Mouse (Mus musculus): ENCODE measurements around the gene 1700029H14Rik. TPM values are rescaled to one million over a fixed set of nuclear protein-coding genes. Genes with fewer than 3 reads are reported as not detected.

Gene 1700029H14Rik
- polyA plus RNA-seq, 1 experiment from 2014 or later, result not detected

Other genes starting within 250 kb of the 1700029H14Rik start
- gene Tfdp1, start 223.7 kb downstream of the 1700029H14Rik start, polyA plus RNA-seq (2015; fragmentation: Nextera tagmentation; extraction: Ambion mirVana), result 88.3 and 90.2 TPM in 2 replicates
- not detected in 2 replicates for gene Atp4b, start 165.6 kb downstream of the 1700029H14Rik start, polyA plus RNA-seq (2015; fragmentation: Nextera tagmentation; extraction: Ambion mirVana)
- gene Grk1, start 157.4 kb downstream of the 1700029H14Rik start, polyA plus RNA-seq (2015; fragmentation: Nextera tagmentation; extraction: Ambion mirVana), result 0.03 TPM in 1 of 2 replicates, not detected in the other
- 0.37 and 0.61 TPM in 2 replicates for gene Tmem255b, start 127.3 kb downstream of the 1700029H14Rik start, polyA plus RNA-seq (2015; fragmentation: Nextera tagmentation; extraction: Ambion mirVana)
- 36.8 and 42.7 TPM in 2 replicates for gene Gas6, start 68.0 kb downstream of the 1700029H14Rik start, polyA plus RNA-seq (2015; fragmentation: Nextera tagmentation; extraction: Ambion mirVana)
- 27.3 and 27.7 TPM in 2 replicates for gene Rasa3, start 115.1 kb upstream of the 1700029H14Rik start, polyA plus RNA-seq (2015; fragmentation: Nextera tagmentation; extraction: Ambion mirVana)
- gene Cfap97d2, start 143.4 kb upstream of the 1700029H14Rik start, polyA plus RNA-seq (2015; fragmentation: Nextera tagmentation; extraction: Ambion mirVana), result 1.7 and 2.3 TPM in 2 replicates
- 161 and 162 TPM in 2 replicates for gene Cdc16, start 195.2 kb upstream of the 1700029H14Rik start, polyA plus RNA-seq (2015; fragmentation: Nextera tagmentation; extraction: Ambion mirVana)
- gene Upf3a, start 223.2 kb upstream of the 1700029H14Rik start, polyA plus RNA-seq (2015; fragmentation: Nextera tagmentation; extraction: Ambion mirVana), result 39.2 and 44.0 TPM in 2 replicates